Mouse (Mus musculus): Measurements from ENCODE around the gene Bdh1.
A peak's percentile ranks its signal among the peaks of the same experiment; 100 is the strongest.

Gene Bdh1

DNA sequence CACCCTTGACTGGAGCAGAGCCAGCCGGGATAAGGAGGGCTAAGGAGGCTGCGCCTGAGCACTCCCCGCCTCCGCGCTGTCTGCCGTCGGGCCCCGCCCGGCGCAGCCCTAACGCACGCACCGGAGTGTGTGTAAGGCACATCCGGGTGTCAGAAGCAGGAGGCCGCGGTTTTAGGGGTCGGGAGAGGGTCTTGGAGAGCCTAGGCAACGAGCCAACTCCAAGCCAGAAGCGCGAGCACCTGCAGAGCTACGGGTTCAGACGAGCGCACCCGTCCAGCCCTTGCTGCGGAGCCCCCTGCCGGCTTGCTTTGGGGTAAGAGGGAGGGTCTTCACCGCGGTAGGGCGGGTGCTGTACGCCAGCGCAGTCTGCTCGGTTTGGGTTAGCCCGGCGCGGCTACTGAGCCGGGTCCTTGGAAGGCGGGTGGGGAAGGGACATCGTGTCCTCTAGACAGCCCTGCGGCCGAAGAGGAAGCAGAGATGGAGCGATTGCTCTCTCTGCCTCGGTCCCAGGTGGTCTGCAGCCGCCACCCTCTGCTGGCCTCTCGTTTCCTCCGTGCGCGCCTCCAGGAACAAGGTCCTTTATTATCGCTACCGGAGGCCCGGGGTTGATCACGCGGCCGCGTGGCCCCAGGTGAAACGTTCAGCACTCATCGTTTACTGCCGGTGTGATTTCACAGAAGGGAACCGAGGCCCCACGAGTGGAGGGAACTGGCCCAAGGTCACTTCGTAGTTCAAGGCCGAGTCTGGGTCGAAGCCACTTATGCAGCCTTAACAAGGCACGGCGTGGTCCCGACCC, 6.8 kb downstream of the Bdh1 start:
- DNase-seq = peak; percentile 85

DNA sequence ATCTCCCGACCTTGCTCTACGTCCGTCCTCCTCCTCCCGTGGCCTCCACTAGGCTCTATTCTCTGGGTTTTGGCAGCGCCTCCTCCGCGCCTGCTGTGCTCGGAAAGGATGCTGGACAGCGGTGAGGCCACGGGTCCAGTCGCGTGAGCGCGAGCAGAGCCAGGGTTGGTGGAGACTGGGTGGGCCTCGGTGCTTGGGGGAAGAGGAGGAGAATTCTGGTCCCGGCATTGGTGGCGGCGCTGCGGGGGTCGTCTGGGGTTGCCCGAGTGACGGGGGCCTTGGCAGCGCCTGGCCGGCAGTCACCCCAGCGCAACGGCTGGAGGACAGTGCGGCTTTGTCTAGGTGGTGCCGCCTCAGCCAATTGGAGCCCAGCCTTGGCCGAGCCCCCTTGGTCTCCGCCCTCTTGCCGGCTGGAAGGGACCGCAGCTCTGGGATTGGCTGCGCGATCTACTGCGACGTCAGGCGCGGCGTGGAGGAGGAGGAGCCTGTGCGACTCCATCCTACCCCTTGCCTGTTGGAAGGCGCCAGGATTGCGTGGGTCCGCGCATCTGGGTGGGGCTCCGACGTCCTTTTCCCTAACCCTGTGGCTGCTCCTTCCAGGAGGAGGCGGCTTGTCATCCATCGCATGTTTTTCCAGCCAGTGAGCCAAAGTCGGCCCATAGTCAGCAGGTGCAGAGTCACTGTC, 7.5 kb downstream of the Bdh1 start:
- DNase-seq = peak; percentile 91

DNA sequence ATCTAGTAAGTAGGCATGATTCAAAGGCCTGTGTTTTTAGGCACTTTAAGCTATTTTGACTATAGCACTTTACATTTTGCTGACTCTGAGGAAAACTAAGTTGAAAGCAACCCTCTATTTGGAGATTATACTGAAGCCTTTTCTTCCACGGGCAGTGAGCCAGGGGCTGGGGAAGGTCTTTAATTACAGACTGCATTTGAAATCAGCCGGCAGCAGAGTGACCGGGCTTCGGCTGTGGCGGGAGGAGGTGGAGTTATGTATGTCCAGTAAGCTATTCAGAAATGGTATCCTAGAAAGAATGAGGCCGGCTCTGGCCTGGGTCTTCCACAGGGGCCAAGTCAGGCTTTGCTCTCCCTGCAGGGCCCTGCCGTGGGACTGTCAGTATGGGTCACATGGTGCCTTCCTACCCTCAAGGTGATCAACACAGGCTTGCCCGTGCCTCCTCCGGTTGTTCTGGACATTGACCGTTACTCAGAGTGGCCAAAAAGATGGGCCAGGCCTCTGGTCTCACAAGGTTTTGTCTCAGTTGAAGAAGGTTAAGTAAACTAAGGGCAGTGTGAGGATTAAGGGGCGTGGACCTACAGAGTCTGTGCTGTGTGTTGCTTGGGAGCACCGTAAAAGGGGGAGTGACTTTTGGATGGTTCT, 11.5 kb downstream of the Bdh1 start:
- no peak for DNase-seq

DNA sequence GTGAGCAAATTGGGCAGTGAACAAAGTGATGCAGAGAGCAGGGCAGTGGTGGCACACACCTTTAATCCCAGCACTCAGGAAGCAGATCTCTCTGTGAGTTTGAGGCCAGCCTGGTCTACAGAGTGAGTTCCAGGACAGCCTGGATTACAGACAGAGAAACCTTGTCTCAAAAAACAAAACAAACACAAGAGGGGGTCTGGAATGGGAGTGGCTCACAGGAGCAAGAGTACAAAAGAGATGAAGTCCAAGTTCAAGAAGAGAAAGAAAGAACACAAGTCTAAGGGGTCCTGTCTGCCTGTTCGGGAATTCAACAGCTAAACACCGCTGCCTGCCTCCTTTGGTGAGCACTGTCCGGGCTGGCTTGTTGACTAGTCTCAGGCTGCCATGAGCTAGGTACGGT, 13.1 kb downstream of the Bdh1 start:
- DNase-seq = no peak

DNA sequence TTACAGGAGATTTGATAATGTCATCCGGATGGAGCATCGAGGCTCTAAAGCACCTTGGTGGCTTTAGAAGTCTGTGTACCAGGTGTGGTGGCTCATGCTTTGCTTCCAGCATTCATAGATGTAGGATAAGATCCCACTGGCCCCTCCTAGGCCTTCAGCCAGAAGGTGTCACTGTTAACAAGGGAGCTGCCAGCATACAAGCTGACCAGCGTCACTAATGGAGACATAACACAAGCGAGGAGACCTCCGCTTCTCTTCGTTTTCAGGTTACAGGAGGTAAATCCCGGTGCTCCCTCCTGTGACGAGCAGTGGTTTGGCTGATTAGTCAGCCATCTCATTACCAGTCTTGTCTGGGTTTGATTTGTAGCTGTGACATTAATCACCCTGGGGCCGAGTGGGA, 14.0 kb downstream of the Bdh1 start:
- DNase-seq = no peak

DNA sequence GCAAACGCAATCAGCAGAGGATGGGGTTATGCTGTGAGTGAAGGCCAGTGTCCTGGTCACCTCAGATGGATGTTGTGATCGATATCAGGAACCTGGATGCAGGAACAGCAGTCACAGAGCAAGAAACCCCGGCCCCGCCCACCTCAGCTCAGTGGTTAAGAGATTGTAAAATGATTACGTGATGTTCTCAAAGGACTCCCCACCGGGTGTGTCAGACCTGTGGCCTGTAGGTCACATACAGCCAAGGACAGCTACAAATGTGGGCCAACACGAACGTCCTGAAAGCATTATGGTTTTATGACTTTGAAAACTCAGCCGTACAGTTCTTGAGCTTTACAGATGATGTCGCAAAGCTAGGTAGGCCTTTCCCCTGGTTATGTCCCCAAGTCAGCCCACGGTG, 15.3 kb downstream of the Bdh1 start:
- no peak for DNase-seq

DNA sequence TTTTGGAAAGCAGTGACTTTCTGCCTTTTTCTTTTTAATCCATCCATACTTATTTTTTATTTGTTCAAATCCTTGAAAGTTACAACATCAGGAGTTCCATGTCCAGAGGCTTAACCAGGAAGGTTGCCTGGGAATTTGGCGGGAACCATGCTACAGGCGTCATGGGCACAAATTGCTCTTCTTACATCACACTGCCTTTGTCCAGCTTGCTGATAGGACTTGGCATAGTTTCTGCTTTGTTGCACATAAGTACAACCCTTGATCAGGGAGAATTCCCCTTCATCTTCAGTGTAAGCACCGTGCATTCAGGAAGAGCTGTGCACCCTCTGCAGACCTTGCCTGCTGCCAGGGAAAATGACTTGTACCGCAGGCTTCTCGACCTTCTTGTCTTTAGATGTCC, 17.4 kb downstream of the Bdh1 start:
- no peak for DNase-seq

DNA sequence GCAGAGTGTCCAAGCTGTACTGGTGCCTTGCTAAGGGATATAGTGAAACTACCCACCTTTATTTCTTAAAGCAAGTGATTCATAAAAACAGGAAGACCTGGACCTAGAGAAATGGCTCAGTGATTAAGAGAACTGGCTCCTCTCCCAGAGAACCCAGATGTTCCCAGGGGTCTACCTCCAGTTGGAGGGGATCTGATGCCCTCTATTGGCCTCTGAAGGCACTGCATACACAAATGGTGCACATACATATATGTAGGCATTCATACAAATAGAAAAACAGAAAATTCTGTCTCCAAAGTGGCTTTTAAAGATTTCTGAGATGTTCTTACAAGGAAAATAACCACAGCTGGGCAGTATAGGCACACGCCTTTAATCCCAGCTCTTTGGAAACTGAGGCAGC, 18.0 kb downstream of the Bdh1 start:
- no peak for DNase-seq

DNA sequence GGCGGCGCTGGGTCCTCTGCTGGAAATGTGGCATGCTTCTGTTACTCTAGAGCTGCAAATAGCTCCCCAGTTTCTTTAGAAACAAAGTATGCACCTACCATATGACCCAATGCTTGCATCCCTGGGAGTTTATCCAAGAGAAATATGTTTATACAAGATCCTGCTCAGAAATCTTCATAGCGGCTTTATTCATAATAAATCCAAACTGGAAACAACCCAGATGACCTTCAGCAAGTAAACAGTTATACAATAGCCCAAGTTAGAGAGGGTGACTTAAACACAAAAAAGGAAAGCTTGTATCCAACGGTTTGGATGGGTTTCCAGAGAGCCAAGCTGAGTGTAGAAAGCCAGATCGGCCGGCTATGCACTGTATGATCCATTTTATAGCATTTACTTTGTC, 22.4 kb downstream of the Bdh1 start:
- DNase-seq = no peak

DNA sequence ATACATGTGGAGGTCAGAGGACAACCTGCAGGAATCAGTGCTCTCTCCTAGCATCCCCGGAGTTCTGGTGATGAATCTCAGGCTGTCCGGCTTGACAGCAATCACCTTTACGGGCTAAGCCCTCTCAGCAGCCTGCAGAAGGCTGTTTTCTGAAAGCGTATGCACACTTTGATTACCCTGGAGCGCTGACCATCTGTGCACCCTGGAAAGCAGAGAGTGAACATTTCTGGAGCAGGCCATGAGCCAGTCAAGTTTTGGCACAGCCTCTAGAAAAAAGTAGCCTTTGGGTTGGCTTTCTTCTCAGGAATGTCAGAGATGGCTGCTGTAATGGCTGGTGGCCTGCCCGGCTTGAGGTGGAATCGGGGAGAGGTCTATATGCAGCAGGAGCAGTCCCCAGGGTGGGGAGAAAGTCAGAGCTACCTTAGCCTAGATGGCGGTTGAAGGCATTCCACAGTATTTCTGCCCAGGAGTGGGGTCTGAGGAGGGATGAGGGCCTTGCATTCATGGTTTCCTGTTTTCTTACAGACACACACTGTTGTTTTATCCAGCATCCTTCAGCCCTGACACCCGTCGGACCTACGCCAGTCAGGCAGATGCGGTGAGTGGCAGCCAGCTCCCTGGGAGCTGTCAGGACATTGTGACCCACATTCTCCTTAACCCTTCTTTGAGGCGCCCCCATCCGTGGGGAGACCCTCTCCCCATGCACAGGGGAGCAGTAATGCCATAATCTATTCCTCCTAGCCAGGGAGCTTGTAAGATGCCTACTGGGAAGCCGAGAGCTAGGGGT, 24.2 kb downstream of the Bdh1 start:
- DNase-seq = no peak

DNA sequence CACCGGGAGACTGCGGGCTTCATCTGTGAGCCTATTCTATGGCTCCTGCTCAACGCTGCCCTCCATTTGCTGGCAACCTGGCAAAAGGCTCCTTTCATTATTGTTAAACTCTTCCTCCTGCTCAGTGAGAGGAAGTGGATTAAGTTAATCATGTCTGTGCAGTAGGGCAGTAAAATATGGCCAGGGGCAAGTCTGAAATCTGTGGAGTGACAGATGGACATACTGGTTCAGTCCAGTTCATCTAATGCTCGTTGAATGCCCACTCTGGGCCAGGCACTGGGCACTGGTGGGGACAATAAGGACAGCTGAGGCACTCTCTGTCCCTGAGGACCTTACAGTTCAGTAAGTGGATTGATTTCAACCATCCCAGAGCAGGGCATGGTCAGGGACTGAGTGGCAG, 27.9 kb downstream of the Bdh1 start:
- DNase-seq = no peak

DNA sequence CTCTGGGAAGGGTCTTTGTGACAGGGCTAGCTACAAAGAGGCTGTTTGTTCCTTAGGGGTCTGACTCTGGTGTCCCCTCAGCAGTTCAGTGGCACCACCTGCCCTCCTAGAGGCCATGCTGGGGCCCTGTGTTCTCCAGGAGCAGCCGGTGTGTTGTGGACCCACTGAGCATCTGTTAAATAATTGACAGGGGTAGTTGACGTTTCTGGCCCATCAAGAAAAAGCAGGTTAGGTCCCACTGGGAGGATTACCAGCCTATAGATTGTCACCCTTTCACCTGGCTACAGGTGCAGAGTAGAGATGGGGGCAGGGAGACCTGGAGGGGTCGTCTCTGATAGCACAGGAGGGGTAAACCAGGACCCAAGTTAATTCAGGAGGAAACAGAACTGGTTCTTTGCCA, 29.2 kb downstream of the Bdh1 start:
- DNase-seq = no peak

DNA sequence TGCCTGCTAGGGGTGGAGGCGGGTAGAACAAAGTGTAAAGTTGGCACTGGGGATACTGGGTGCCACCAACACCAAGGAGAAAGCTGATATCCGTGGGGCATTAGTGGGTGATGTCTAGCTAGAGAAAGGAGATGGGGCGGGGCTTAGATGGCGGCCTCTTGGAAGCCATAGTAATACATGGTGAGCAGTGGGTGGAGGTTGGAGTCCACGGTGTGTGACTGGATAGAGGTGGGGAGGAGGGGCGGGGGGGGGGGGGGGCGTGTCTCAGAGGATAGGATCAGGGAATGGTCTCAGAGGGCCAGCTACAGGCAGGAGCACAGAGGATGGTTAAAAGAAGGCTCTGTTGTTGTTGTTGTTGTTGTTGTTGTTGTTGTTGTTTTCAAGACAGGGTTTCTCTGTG, 30.4 kb downstream of the Bdh1 start:
- DNase-seq = no peak

DNA sequence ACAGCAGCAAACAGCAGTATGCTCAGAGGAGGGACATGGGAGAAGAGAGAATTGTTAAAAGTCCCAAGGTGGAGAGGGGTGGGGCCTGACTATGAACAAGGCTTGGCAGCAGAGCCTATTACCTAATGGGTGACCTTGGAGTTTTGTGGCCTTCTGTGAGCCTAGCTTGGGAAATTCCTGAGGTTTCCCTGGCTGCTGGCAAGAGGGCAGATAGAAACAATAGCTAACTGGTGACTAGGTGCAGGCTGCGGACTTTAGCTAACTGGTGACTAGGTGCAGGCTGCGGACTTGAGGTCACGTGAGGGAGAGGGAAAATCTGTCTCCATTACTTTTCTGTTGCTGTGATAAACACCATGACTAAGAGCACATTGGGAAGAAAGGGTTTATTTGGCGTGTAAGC, 31.9 kb downstream of the Bdh1 start:
- no peak for DNase-seq

DNA sequence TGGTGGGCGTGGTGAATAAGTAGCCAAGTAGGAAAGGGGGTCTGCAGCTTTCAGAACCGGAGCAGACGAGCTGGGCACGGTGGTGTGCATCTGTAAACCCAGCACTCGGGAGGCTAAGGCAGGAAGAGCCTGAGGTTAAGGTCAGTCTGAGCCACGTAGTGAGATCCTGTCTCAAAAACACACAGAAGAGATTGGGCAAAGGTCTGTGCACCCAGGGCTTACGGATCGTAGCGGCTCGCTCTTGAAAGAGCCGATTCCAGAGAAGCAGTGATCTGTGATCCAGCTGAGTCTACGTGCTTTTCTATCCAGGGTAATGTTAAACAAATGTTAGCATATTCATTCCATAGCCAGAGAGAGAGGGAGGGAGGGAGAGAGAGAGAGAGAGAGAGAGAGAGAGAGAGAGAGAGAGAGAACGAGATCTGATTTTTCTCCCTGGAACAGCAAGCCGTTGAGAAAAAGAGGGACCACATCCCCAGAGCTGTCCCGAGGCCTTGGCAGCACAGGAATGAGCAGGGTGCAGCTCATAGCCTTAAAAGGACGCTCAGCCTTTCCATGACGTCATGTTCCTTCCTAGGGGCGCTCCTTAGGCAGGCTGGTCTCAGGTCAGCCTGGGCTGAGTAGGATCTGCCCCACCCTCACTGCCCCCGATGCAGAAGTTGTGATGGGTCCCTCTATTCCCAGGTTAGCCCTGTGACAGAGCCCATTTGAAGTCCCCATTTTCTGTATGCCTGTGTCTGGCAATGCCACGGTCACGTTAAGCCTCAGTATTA, 33.4 kb downstream of the Bdh1 start:
- DNase-seq = no peak

DNA sequence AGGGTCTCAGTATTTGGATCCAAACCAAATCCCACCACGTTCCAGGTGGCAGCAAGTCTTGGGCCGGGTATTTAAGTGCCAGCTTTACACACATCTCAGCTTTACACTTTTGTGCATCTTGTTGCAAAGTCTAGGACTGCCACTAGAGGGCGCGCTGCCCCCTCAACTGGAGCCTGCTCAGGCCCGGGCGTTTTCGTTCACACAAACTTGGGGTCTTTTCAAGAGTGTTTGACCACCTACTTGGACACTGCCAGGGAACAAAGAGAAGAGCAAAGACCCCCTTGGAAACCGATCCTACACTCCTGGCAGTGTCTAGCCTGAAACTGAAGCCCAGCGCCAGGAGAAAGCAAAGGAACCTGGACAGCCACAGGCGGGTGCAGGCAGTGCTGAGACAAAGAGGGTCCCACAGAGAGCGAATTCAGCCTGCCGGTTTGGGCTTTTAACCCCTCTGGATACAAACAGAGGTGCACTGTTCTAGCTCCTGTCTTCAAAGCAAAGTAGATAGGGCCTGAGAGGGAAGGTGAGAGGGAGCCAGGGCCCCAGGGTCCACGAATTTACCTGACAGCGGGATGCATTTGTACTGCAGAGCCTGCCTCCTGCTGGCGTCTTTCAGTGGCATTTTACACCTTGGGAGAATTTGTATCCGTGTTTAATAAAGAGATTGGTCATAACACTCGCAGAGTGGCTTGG, 36.3 kb downstream of the Bdh1 start:
- DNase-seq = peak; percentile 74

DNA sequence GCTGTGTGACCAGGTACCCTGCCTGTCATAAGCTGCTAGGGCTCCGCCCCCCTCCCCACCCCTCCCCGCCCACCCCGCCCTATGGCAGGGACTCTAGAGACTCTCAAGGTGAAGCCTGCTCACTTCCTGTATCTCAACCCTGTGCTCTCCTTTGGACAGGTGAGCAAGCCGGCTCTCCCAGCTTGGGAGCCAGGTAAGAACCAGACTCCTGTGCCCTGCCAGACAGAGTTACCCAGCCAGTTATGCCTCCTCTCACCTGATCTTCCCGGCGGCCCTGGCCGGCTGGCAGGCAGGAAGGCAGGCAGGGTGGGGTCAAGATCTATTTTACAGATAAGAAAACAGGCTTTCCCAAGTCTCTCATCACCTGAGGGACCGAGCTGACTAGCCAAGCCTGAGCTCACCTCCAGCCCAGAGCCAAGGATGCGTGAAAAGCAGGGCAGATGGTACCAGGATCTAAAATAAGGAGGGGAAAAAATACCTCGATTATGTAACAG, 37.9 kb downstream of the Bdh1 start:
- DNase-seq = no peak

DNA sequence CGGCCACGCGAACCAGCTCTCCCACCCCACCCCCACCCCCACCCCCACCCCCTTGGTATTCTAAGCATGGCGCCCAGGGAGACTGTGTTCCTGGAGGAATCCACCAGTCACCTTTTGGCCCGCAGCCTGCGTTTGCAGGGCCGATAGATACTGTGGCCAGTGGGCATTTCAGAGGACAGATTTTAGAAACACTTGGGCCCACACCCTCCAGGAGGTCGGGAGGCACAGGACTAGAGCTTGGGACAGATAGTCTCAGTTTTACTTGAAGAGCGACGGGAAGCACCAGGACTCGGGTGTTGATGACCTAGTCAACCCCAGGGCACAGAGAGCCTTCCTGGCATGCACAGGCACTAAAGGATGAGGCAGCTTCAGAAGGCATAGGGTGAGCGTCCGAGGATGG, 38.4 kb downstream of the Bdh1 start:
- no peak for DNase-seq

DNA sequence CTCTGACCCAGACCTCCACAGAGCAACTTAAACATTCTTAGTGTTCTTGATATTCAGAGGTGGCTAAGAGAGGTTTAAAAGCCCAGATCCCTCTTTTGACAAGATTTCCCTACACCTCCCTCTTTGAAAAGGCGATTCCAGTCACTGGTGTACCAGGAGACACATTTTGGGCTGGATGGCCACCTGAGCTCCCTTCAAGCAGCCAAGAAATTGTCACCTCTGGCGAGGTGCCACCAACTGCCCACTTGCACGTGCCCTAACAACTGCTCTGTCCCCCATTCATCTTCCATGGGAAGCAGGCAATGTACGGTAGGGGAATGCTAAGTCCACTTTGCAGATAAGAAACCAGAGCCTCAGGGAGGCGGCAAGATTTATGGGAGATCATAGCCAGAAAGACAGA, 39.0 kb downstream of the Bdh1 start:
- no peak for DNase-seq

DNA sequence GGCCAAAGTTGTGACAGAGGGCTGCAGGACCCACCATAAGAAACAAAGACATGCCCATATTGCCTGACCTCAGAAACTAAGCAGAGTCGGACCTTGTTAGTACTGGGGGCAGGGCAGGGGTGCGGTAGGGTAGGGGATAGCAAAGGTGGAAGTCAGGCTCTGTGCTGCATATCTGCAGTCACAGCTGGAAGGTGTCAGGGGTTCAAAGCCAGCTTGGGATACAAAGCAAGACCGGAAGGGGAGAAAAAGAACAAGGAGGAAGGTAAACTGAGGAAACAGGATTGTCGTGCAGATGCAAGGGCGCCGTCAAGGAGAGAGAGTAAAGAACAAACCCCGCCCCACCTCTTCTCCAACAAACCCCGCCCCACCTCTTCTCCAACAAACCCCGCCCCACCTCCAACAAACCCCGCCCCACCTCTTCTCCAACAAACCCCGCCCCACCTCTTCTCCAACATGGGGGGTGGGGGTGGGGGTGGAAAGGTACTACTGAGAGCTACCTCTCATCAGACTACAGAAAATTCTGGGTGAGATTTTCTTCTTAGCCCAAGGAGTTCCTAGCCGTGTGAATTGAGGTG, 40.1 kb downstream of the Bdh1 start:
- DNase-seq = no peak

DNA sequence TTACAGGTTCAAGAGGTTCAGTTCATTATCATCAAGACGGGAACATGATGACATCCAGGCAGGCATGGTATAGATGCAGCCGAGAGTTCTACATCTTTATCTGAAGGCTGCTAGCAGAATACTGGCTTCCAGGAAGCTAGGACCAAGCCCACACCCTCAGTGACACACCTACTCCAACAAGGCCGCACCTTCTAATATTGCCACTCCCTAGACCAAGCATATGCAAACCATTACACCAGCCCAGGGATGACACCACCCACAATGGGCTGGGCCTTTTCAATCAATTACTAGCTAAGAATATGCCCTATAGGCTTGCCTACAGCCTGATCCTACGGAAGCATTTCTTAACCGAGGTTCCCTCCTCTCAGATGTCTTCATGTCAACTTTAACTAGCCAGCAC, 42.9 kb downstream of the Bdh1 start:
- DNase-seq = no peak

DNA sequence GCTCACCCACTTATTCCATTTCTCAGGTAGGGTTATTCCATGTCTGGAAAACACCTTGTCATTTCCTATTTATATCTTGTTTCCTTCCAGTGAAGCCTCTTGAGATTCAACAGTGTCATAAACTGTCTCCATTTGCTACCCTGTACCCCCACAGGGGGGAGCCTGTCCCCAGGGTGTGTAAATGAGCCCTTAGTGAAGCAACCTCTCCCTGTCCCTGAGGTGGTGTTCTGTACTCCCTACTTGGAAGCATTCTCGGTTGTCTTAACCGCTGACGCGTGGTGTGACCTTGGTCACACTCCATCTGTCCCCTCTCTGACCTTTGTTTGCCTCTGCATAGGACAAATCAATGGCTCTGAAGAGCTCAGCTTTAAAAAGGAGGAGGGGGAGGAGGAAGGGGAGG, 43.5 kb downstream of the Bdh1 start:
- peak; percentile 36 for DNase-seq
